In genomic region chr4:126486217-126486616, GRCm38 (mm10) we compare ENCODE assay signal across 31 mouse cellular contexts. TPM values are rescaled to one million over a fixed set of nuclear protein-coding genes. Genes with fewer than 3 reads are reported as not detected.
DNase-seq lines count a peak whose midpoint lies in the region; ATAC-seq and TF ChIP-seq lines count a peak whose summit lies in the region.
"Had no signal": no experiment of that assay in that cellular context is flagged by ENCODE, and none has a peak within 500 bp of the region (broad histone marks: within the 10 kb centered on the region; RNA-seq: fewer than 3 reads in every experiment).

No protein-coding gene starts in this region.

- H3K9ac ChIP-seq in stomach, postnatal 0 days (ENCODE audit: low read length): no peak overlapping the region
- H3K9ac ChIP-seq: embryonic facial prominence, embryonic 13.5 days; forebrain, embryonic 12.5 days; forebrain, embryonic 15.5 days; heart, embryonic 12.5 days; heart, embryonic 15.5 days; hindbrain, embryonic 14.5 days had no signal

- DNase-seq in heart, adult 11 months: peak; percentile 41
- no peak for DNase-seq in heart, postnatal 25 days (ENCODE audit: low spot score)
- DNase-seq in left cerebral cortex, adult 2 months (ENCODE audit: extremely low spot score in 1 of 2, low spot score in 2 of 2): no peak
- DNase-seq in left cerebral cortex, postnatal 10 days (ENCODE audit: extremely low spot score in 1 of 2, low spot score in 2 of 2): no peak
- no peak for DNase-seq in stomach, postnatal 0 days (ENCODE audit: low spot score)
- no peak for DNase-seq in cerebellum, postnatal 10 days
- DNase-seq: adrenal gland, adult 2 months; adrenal gland, postnatal 14 days; B cell, adult 2 months; cerebellum, adult 11-12 months; cerebellum, adult 8-10 months; cerebellum, postnatal 25 days; embryo, embryonic 11 days; gastrocnemius, adult 2 months; gastrocnemius, postnatal 14 days; heart, adult 18-20 months; heart, postnatal 10 days; heart, postnatal 4 days had no signal

- H3K36me3 ChIP-seq in stomach, postnatal 0 days (ENCODE audit: control insufficient read depth, insufficient read depth, low read length): no peaks in the 10 kb centered on the region
- H3K36me3 ChIP-seq: embryonic facial prominence, embryonic 10.5 days; forebrain, embryonic 12.5 days; G1E; heart, embryonic 12.5 days; heart, embryonic 15.5 days had no signal

- H3K27me3 ChIP-seq in stomach, postnatal 0 days (ENCODE audit: control insufficient read depth, insufficient read depth, low read length): no peaks in the 10 kb centered on the region
- H3K27me3 ChIP-seq: CH12.LX; embryonic facial prominence, embryonic 13.5 days; forebrain, embryonic 12.5 days; forebrain, embryonic 15.5 days; heart, embryonic 15.5 days had no signal

- no peak for ATAC-seq in stomach, postnatal 0 days (ENCODE audit: low FRiP score, low TSS enrichment)
- ATAC-seq: forebrain, embryonic 15.5 days; hindbrain, postnatal 0 days; inflammation-experienced regulatory T-cells, adult 6 months; intestine, embryonic 16.5 days had no signal

- TF ChIP-seq CTCF in left cerebral cortex, adult 2 months (IDR thresholded peaks at IDR 0.05): peak; percentile 28
- TF ChIP-seq CTCF in stomach, postnatal 0 days (IDR thresholded peaks at IDR 0.05; ENCODE audit: low read depth): peak; percentile 28

- H3K4me1 ChIP-seq in stomach, postnatal 0 days (replicated peaks; ENCODE audit: control insufficient read depth, insufficient read depth): no peaks in the 10 kb centered on the region
- H3K4me1 ChIP-seq: embryonic facial prominence, embryonic 13.5 days; forebrain, embryonic 12.5 days; forebrain, embryonic 15.5 days; heart, embryonic 12.5 days; heart, embryonic 15.5 days had no signal

- no peak overlapping the region for H3K4me2 ChIP-seq in stomach, postnatal 0 days (replicated peaks; ENCODE audit: low read depth)
- H3K4me2 ChIP-seq: embryonic facial prominence, embryonic 13.5 days; forebrain, embryonic 12.5 days; forebrain, embryonic 15.5 days; heart, embryonic 12.5 days; heart, embryonic 15.5 days; hindbrain, embryonic 14.5 days had no signal

- no peaks in the 10 kb centered on the region for H3K9me3 ChIP-seq in stomach, postnatal 0 days (ENCODE audit: control insufficient read depth, low read length)
- H3K9me3 ChIP-seq: embryonic facial prominence, embryonic 10.5 days; embryonic facial prominence, embryonic 13.5 days; forebrain, embryonic 12.5 days; forebrain, embryonic 15.5 days; G1E; heart, embryonic 12.5 days; heart, embryonic 15.5 days had no signal

- no peak overlapping the region for H3K4me3 ChIP-seq in left cerebral cortex, adult 2 months
- no peak overlapping the region for H3K4me3 ChIP-seq in stomach, postnatal 0 days (ENCODE audit: low read depth, low read length)
- H3K4me3 ChIP-seq: embryonic facial prominence, embryonic 10.5 days; embryonic facial prominence, embryonic 13.5 days; erythroblast, embryonic 14.5 days; forebrain, embryonic 12.5 days; forebrain, embryonic 15.5 days; gastrocnemius, adult 2 months; heart, embryonic 12.5 days; heart, embryonic 15.5 days had no signal

- intact Hi-C loops in heart, postnatal 25 days (cut with DNase I): no loop called here
- intact Hi-C loops in left cerebral cortex, adult 2 months (cut with DNase I): no loop called here
- intact Hi-C loops in left cerebral cortex, postnatal 10 days (cut with DNase I): no loop called here

- 71% methylated on average over 1 of the region's 1 CpGs for WGBS in stomach, postnatal 0 days

- H3K27ac ChIP-seq in left cerebral cortex, adult 2 months: no peak overlapping the region
- H3K27ac ChIP-seq in stomach, postnatal 0 days (replicated peaks): no peak overlapping the region
- H3K27ac ChIP-seq: embryonic facial prominence, embryonic 10.5 days; embryonic facial prominence, embryonic 13.5 days; forebrain, embryonic 12.5 days; forebrain, embryonic 15.5 days; gastrocnemius, adult 2 months; heart, embryonic 15.5 days; hindbrain, embryonic 14.5 days; hindbrain, postnatal 0 days had no signal

- TF ChIP-seq EP300 in stomach, postnatal 0 days (optimal IDR thresholded peaks at IDR 0.05): no peak

RNA-seq across cellular contexts. Expression of gene Ago1, which starts 17.8 kb away (rescaled TPM):
- total RNA-seq in heart, postnatal 25 days (2021): 10 to 100 TPM; 10.7 to 12.3 TPM
- total RNA-seq in left cerebral cortex, adult 2 months (2021): 10 to 100 TPM; 47.2 to 52.2 TPM
- total RNA-seq in left cerebral cortex, postnatal 10 days (2021): 10 to 100 TPM; 62.4 to 65.3 TPM
- polyA plus RNA-seq in stomach, postnatal 0 days (2015; fragmentation: Nextera tagmentation; extraction: Ambion mirVana): 2.5 and 2.8 TPM in 2 replicates

RNA-seq across cellular contexts. Expression of gene Ago4, which starts 47.1 kb away (rescaled TPM):
- 1 to 10 TPM; 7.5 to 7.9 TPM for total RNA-seq in heart, postnatal 25 days (2021)
- 1 to 10 TPM; 7.6 to 9.6 TPM for total RNA-seq in left cerebral cortex, adult 2 months (2021)
- 1 to 10 TPM; 6.2 to 6.3 TPM for total RNA-seq in left cerebral cortex, postnatal 10 days (2021)
- polyA plus RNA-seq in stomach, postnatal 0 days (2015; fragmentation: Nextera tagmentation; extraction: Ambion mirVana): 1.6 and 1.7 TPM in 2 replicates
- polyA plus RNA-seq: erythroblast, embryonic 14.5 days; G1E had no signal

RNA-seq across cellular contexts. Expression of gene Ago3, which starts 56.9 kb away (rescaled TPM):
- total RNA-seq in heart, postnatal 25 days (2021): 10 to 100 TPM; 13.4 to 14.0 TPM
- total RNA-seq in left cerebral cortex, adult 2 months (2021): 10 to 100 TPM; 33.6 to 45.8 TPM
- 10 to 100 TPM; 23.0 to 23.5 TPM for total RNA-seq in left cerebral cortex, postnatal 10 days (2021)
- 7.7 and 8.0 TPM in 2 replicates for polyA plus RNA-seq in stomach, postnatal 0 days (2015; fragmentation: Nextera tagmentation; extraction: Ambion mirVana)
